Mouse (Mus musculus) small intestine, adult 2 months (tissue): ENCODE measurements around the gene Ssh2.

Source experiments
- CTCF ChIP-seq: fragments of 200-500 bp; IDR thresholded peaks from 2 replicates; pipeline ENCODE4 v1.5.1; 2012; ENCODE audit warnings: low read depth, mild to moderate bottlenecking, control low read depth, inconsistent platforms, low read length, moderate library complexity, mixed read lengths; ENCODE audit not compliant: insufficient replicate concordance, insufficient read length; ENCODE audit errors: extremely low read depth
- POLR2A ChIP-seq: fragments of 200-500 bp; IDR thresholded peaks from 2 replicates; pipeline ENCODE4 v1.6.1; 2012; ENCODE audit warnings: low read depth, mild to moderate bottlenecking, control low read depth, inconsistent platforms, low read length, moderate library complexity

DNA sequence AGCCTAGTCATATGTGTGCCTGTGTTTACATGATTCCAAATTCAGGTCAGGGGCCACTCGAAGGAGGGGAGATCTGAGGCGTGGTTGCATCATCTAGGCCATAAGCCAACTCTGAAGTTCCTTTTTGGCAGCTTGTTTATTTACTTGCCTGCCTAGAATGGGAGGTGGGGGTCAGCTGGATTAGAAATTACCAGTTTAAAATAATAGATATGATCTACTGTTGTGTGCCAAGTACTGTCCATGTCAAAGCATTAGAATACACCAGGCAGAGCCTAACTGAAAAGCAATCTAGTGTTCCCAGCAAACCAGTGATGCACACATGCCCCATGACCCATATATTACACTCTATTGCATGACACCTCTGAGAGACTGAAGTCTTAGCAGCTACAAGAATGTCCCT, 228.9 kb downstream of the Ssh2 start:
- no peak for TF ChIP-seq CTCF
- no peak for TF ChIP-seq POLR2A
